Mouse (Mus musculus) skeletal muscle tissue, postnatal 0 days (tissue): ENCODE results near the gene Olfr642. TPM values are rescaled to one million over a fixed set of nuclear protein-coding genes. Genes with fewer than 3 reads are reported as not detected.

Experiments used
- polyA plus RNA-seq: library from polyadenylated mRNA; unstranded; fragments of >200 nt; fragmentation: Nextera tagmentation; extraction: Ambion mirVana; gene quantifications from 2 replicates; pipeline ENCODE4 v1.2.1, GENCODE M21; 2015

Olfr642 gene
- polyA plus RNA-seq = not detected in 2 replicates

DNA sequence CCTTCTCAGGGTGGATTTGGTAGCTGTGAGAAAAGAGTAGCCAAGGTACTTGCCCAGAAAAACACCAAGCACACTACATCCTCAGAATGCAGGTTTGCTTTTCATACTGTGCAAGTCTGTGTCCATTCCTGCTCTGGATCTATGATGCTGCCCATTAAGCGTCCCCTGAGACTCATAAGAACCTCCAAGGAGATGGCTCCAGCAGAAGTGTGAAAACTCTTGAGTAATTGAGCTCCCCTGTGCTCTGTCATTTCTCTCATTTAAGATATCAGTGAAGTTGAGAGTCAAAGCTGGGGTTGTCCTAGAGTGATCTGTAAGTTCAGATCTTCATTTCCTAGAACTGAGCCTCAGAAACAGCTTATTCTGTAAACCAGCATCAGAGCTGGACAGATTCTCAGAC is at the start of gene Olfr642:
Gene Olfr642 (minus strand): TSS at position 101 of the 400 bp plus-strand sequence.

DNA sequence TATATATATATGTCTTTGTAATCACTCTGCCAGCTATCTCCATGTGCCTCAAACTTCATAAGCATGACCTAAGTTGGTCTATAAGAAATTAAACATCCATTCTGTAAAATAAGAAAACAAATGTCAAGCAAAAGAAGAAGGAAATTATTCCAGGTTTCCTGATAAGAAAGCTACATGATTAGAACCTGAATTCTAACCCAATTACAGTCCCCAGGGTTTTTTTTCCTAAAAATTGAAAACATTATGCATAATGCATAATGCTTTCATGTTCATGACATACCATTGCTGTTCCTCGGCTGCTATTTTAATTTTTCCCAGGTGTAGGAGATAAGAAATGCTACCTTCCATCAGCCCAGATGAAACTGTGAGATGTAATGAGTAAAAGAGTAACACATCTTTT is 32.9 kb upstream of the Olfr642 start, which contains the start of gene Olfr645:
Gene Olfr645 (minus strand): TSS at position 101 of the 400 bp plus-strand sequence.

DNA sequence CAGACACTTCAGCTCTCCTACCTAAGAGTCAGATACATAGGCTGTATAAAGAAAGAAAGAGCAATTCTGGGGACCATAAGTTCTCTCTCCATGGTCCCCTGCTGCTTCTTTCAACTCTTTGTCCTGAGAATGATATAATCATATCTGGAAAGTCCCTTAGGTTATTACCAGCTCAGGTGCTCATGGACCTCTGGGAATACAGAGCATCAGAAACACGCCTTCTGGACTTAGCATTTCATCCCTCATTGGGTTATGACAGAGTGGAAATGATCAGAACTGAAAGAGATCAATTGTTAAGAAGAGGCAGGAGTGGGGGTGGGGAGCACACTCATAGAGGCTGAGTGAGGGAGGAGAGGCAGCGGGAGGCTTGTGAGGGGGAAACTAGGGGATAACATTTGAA is 19.3 kb upstream of the Olfr642 start, which contains the start of gene Olfr644:
Gene Olfr644 (minus strand): TSS at position 101 of the 400 bp plus-strand sequence.

DNA sequence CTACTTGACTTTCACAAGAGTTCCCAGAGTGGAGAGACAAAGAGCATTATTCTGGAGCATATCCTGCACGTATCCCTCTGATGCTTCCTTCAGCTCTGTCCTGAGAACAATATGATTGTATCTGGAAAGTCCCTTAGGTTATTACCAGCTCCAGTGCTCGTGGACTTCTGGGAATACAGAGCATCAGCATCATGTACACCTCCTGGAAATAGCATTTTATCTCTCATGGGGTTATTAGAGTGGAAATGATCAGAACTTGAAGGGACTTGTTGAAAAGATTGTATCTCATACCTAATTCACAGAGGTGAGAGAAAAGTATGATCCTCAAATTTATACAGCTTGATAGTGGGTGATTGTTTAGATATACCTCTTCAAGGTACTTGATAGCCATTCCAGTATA is 8.9 kb upstream of the Olfr642 start, which contains the start of gene 4930516K23Rik:
Gene 4930516K23Rik (minus strand): TSS at position 101 of the 400 bp plus-strand sequence.

DNA sequence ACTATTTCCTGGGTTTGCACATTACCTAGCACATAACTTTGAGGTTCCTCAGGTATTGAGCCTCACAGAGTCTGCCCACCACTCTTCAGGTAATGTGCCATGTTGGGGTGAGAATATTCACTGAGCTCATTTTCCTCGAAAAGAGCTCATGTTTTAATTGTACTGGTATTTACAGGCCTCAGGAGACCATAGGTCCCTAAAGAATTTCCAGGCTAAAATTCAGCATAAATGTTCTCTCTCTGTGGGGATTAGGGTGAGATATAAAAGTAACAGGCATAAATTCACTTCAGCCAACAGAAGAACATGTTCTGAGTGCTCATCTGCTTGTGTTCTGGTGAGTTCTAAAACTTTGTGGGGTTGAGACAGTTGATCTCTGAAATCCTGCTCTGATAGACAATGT is 17.3 kb downstream of the Olfr642 start, which contains the start of gene Olfr641:
Gene Olfr641 (plus strand): TSS at position 301 of the 400 bp plus-strand sequence.

DNA sequence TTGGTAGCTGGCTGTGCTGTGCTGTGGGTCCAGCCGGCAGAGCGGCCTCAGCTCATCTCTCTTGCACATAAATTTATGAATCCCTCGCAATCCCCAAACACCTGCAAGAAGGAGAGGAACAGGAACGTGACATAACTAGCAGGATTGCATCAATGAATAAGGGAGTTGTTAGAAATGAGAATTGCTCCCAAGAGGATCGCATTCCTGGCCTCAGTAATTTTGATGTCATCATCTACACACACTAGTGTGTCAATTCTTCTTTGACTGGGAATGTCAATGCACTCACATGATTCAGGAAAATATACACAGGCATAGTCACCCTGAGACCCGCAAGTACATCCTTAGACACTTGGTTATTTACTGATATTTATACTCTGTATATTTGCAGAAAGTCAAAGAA is 27.0 kb downstream of the Olfr642 start, which contains the start of gene Olfr640:
Gene Olfr640 (minus strand): TSS at position 101 of the 400 bp plus-strand sequence.

DNA sequence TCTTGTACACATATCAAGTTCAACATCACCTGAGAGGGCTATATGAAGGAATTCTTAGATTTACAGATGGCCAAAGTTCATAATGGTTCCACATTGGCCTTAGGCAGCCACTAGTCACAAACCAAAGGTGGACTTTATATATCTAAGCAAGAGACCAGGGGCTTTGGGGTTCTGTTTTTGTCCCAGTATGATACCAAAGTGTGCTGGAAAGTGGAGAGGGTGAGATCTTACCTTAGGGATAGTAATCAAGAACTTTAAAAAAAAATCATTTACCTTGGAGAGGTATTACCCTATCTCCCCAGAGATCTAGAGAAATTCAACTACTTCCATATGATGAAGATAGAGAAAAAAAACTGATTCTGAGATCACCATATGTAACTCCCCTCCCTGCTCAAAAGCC is 35.3 kb downstream of the Olfr642 start, which contains the start of gene Olfr639:
Gene Olfr639 (minus strand): TSS at position 101 of the 400 bp plus-strand sequence.

DNA sequence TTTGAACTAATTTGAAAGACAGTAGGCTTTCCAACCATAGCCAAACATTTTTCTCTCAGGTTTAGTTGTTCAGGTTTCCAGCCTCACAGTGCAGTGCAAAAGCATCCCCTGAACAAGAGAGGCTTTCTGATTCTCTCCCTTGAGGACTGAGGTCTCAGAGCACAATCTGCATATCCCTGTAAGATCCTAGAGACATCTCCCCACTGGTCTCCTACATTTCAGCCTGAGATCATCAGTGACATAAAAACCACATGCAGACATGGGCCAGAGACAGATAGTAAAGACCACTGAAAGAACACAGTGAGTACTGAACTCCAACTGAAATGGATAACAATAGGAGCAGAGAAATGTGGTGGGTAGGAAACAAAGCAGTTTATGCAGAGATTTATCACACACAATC is 54.0 kb downstream of the Olfr642 start, which contains the start of gene Olfr638:
Gene Olfr638 (plus strand): TSS at position 301 of the 400 bp plus-strand sequence.

Other genes starting within 250 kb of the Olfr642 start
- gene Hbb-bt, start 238.7 kb downstream of the Olfr642 start, polyA plus RNA-seq = 421 and 497 TPM in 2 replicates
- 1,956 and 2,204 TPM in 2 replicates for gene Hbb-bs, start 224.6 kb downstream of the Olfr642 start, polyA plus RNA-seq
- gene Hbb-bh2, start 212.1 kb downstream of the Olfr642 start, polyA plus RNA-seq = not detected in 2 replicates
- not detected in 2 replicates for gene Hbb-bh1, start 209.5 kb downstream of the Olfr642 start, polyA plus RNA-seq
- not detected in 2 replicates for gene Hbb-y, start 199.4 kb downstream of the Olfr642 start, polyA plus RNA-seq
- gene Olfr66, start 166.4 kb downstream of the Olfr642 start, polyA plus RNA-seq = not detected in 2 replicates
- not detected in 2 replicates for gene Olfr64, start 158.2 kb downstream of the Olfr642 start, polyA plus RNA-seq
- gene Olfr65, start 149.2 kb downstream of the Olfr642 start, polyA plus RNA-seq = not detected in 2 replicates
- not detected in 2 replicates for gene Olfr631, start 123.8 kb downstream of the Olfr642 start, polyA plus RNA-seq
- not detected in 2 replicates for gene Olfr632, start 118.3 kb downstream of the Olfr642 start, polyA plus RNA-seq
- not detected in 2 replicates for gene Olfr633, start 108.2 kb downstream of the Olfr642 start, polyA plus RNA-seq
- not detected in 2 replicates for gene Olfr635, start 81.5 kb downstream of the Olfr642 start, polyA plus RNA-seq
- not detected in 2 replicates for gene Olfr638, start 53.9 kb downstream of the Olfr642 start, polyA plus RNA-seq
- not detected in 2 replicates for gene Olfr639, start 35.4 kb downstream of the Olfr642 start, polyA plus RNA-seq
- not detected in 2 replicates for gene Olfr640, start 27.1 kb downstream of the Olfr642 start, polyA plus RNA-seq
- gene Olfr641, start 17.2 kb downstream of the Olfr642 start, polyA plus RNA-seq = not detected in 2 replicates
- not detected in 2 replicates for gene 4930516K23Rik, start 8.8 kb upstream of the Olfr642 start, polyA plus RNA-seq
- not detected in 2 replicates for gene Olfr644, start 19.2 kb upstream of the Olfr642 start, polyA plus RNA-seq
- gene Olfr645, start 32.8 kb upstream of the Olfr642 start, polyA plus RNA-seq = not detected in 2 replicates
- not detected in 2 replicates for gene Olfr646, start 52.2 kb upstream of the Olfr642 start, polyA plus RNA-seq
- gene Ubqln5, start 77.2 kb upstream of the Olfr642 start, polyA plus RNA-seq = not detected in 2 replicates
- gene Olfr643, start 84.7 kb upstream of the Olfr642 start, polyA plus RNA-seq = not detected in 2 replicates
- not detected in 2 replicates for gene Ubqln3, start 90.6 kb upstream of the Olfr642 start, polyA plus RNA-seq
- not detected in 2 replicates for gene Ubqlnl, start 97.9 kb upstream of the Olfr642 start, polyA plus RNA-seq
- not detected in 2 replicates for gene Olfm5, start 112.2 kb upstream of the Olfr642 start, polyA plus RNA-seq
- gene Olfr648, start 130.7 kb upstream of the Olfr642 start, polyA plus RNA-seq = 0.05 TPM in 1 of 2 replicates, not detected in the other
- not detected in 2 replicates for gene Olfr649, start 143.3 kb upstream of the Olfr642 start, polyA plus RNA-seq
- gene Trim6, start 166.1 kb upstream of the Olfr642 start, polyA plus RNA-seq = 0.56 and 0.97 TPM in 2 replicates
- 1.7 and 2.2 TPM in 2 replicates for gene Trim34a, start 191.8 kb upstream of the Olfr642 start, polyA plus RNA-seq
- gene Trim5, start 235.4 kb upstream of the Olfr642 start, polyA plus RNA-seq = 0.45 and 0.63 TPM in 2 replicates